Mouse (Mus musculus) liver, embryonic 18 days (tissue): ENCODE data around the gene Gm21095. TPM values are rescaled to one million over a fixed set of nuclear protein-coding genes. Genes with fewer than 3 reads are reported as not detected.

Experiments
- polyA plus RNA-seq: library from polyadenylated mRNA; depleted of rRNA; stranded (reverse); fragments of >200 nt; gene quantifications from 2 replicates; pipeline ENCODE4 v1.2.3, GENCODE M21; 2012; rRNA removed

The Gm21095 gene
- polyA plus RNA-seq, result not detected in 2 replicates

DNA sequence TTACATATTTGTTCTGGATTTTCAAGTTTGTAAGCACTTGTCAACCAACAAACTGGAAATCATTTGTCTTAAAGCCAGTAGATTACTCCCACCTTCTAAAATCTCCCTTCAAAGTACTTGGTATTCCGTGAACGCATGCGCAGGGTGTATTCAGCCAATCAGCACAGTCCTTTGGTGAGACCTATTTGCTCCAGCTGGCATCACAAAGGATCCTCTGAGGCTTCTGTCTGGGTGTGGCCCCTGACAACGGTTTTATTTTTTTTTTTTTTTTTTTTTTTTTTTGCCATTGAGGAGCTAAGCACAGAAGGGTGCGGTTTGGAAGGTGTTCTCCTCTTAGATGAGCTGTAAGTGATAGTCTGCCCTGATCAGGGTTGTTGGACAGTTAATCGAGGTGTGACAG lies at the start of gene Gm21095:
Gm21095 (plus strand) TSS at position 301 of the 400 bp plus-strand sequence.

